Mouse (Mus musculus): Measurements from ENCODE around the gene Ifnl3.

GRCm38 (mm10) chr7:28490903-28491302 is 31.7 kb upstream of the Ifnl3 start:
- no peak for TF ChIP-seq CTCF (IDR thresholded peaks at IDR 0.05; ENCODE audit: extremely low read depth, insufficient read length, insufficient replicate concordance, low read depth, low read length)
- TF ChIP-seq POLR2A (IDR thresholded peaks at IDR 0.05; ENCODE audit: low read depth, low read length): no peak

All from small intestine, adult 2 months (tissue).